Mouse (Mus musculus) kidney, postnatal 0 days (tissue): ENCODE measurements around the gene Klrb1b. TPM values are rescaled to one million over a fixed set of nuclear protein-coding genes. Genes with fewer than 3 reads are reported as not detected.

ENCODE experiments used
- ATAC-seq: fragments of 200-750 bp; cut with Nextera tagmentation; replicated peaks from 2 replicates; pipeline ENCODE4 v1.8.0; 2017; ENCODE audit warnings: low read depth, moderate number of reproducible peaks, moderate TSS enrichment, moderate library complexity; ENCODE audit not compliant: low FRiP score
- DNase-seq: peaks from one replicate; pipeline ENCODE4 v3.0.0-alpha.2; 2016; ENCODE audit warnings: low spot score
- H3K27ac ChIP-seq: fragments of 300-500 bp; sonication (generic); 2 replicates; pipeline ENCODE4 v1.5.1; 2014; ENCODE audit warnings: mild to moderate bottlenecking
- H3K27me3 ChIP-seq: fragments of 300-500 bp; sonication (generic); 2 replicates; pipeline ENCODE4 v1.6.1; 2014; ENCODE audit warnings: low read length, mixed read lengths; ENCODE audit not compliant: insufficient read depth
- H3K36me3 ChIP-seq: fragments of 300-500 bp; sonication (generic); 2 replicates; pipeline ENCODE4 v1.6.1; 2014; ENCODE audit warnings: low read length, mixed read lengths; ENCODE audit not compliant: insufficient read depth
- H3K4me1 ChIP-seq: fragments of 300-500 bp; sonication (generic); replicated peaks from 2 replicates; pipeline ENCODE4 v1.6.1; 2014; ENCODE audit warnings: antibody characterized with exemption, low read length, mixed read lengths; ENCODE audit not compliant: insufficient read depth
- H3K4me2 ChIP-seq: fragments of 300-500 bp; sonication (generic); 2 replicates; pipeline ENCODE4 v1.6.1; 2014; ENCODE audit warnings: mild to moderate bottlenecking, low read length, moderate library complexity, mixed read lengths
- H3K4me3 ChIP-seq: fragments of 300-500 bp; sonication (generic); replicated peaks from 2 replicates; pipeline ENCODE4 v1.5.1; 2014; ENCODE audit warnings: low read depth, low read length
- H3K9ac ChIP-seq: fragments of 300-500 bp; sonication (generic); 2 replicates; pipeline ENCODE4 v1.6.1; 2014; ENCODE audit warnings: low read depth, low read length
- H3K9me3 ChIP-seq: fragments of 300-500 bp; sonication (generic); replicated peaks from 2 replicates; pipeline ENCODE4 v1.6.1; 2016; ENCODE audit warnings: low read length, inconsistent platforms, mixed read lengths
- CTCF ChIP-seq: IDR thresholded peaks from 2 replicates; pipeline ENCODE4 v1.5.1; 2016; ENCODE audit warnings: antibody characterized with exemption, low read depth, mild to moderate bottlenecking, moderate library complexity
- WGBS: fragments of 180-500 bp; shearing (Covaris S2); extraction: QIAGEN DNeasy Blood & Tissue Kit; methylation state at CpG from one replicate; pipeline ENCODE4 v1.1.7; 2014; 5-methylcytosine and 5-hydroxymethylcytosine counted together
- polyA plus RNA-seq: library from polyadenylated mRNA; unstranded; fragments of >200 nt; fragmentation: Nextera tagmentation; extraction: Ambion mirVana; gene quantifications from 2 replicates; pipeline ENCODE4 v1.2.1, GENCODE M21; 2015

The Klrb1b gene
- polyA plus RNA-seq, 1 experiment from 2014 or later, result not detected

DNA sequence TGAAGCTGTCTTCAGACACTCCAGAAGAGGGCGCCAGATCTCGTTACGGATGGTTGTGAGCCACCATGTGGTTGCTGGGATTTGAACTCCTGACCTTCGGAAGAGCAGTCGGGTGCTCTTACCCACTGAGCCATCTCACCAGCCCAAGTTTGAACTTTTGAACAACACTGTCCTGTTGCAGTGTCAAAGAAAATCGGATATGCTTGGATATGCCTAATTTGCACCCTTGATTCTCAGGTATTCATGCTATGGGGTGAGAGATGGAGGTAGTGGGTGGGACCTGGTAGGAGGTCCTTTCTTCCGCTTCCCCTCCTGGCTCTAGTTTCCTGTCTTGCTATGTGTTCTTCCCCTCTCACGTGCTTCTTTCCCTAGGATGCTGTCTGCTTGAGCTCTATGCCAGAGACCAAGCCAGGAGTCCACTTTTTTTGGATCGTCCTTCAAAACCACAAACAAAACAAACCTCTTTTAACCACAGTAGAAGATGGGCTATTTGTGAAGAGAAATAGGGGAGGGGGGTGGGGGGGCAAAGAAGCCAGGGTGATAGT lies 19.9 kb upstream of the Klrb1b start:
- Histone ChIP-seq H3K27me3 (no peaks in the 10 kb centered on the region), H3K4me3 (no peak overlapping the region), H3K36me3 (no peaks in the 10 kb centered on the region), H3K27ac (no peak overlapping the region), H3K4me2 (no peak overlapping the region), H3K4me1 (no peaks in the 10 kb centered on the region), H3K9ac (no peak overlapping the region), H3K9me3 (no peaks in the 10 kb centered on the region)
- ATAC-seq (no peak), DNase-seq (no peak)
- 70% methylated on average over 6 of the region's 9 CpGs for WGBS
- 0 out of 2 replicates have a peak, but pooled peaks have one; percentile 23 for TF ChIP-seq CTCF

DNA sequence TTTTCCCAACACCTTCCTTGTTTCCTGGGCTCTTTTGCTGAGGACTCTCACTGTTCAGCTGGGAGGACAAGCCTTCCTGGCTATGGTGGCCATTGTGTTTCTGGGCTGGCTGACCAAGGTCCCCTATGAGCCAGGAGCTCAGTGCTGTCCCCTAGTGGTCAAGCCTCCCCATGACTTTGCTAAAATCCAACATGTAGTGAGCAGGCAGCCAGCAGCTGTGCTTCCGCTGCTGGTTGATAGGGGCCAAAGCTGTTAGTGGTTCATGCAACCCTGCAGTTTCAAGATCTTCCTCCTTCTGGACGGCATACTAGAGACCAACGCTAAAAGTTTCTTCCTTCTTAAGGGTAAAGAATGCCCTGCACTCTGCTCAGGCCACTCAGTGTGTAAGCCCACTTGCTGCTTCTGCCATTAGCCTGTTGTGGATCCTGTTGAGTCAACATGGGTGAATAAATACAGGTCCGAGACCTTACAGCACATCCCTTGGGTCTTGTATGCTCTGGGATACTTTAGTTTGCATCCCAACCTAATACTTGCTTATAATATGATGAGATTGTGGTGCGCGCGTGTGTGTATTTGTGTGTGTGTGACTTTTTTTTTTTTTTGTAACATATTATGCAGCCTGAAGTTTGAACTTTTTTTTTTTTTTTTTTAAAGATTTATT lies 19.3 kb upstream of the Klrb1b start:
- Histone ChIP-seq H3K4me1 (no peaks in the 10 kb centered on the region), H3K9me3 (no peaks in the 10 kb centered on the region), H3K4me2 (no peak overlapping the region), H3K27ac (no peak overlapping the region), H3K4me3 (no peak overlapping the region), H3K9ac (no peak overlapping the region), H3K36me3 (no peaks in the 10 kb centered on the region), H3K27me3 (no peaks in the 10 kb centered on the region)
- 42% methylated on average over 7 of the region's 7 CpGs for WGBS
- TF ChIP-seq CTCF, result peak; percentile 99
- ATAC-seq (peak; percentile 26; the same call in 1 of the 2 replicates), DNase-seq (peak; percentile 93)

DNA sequence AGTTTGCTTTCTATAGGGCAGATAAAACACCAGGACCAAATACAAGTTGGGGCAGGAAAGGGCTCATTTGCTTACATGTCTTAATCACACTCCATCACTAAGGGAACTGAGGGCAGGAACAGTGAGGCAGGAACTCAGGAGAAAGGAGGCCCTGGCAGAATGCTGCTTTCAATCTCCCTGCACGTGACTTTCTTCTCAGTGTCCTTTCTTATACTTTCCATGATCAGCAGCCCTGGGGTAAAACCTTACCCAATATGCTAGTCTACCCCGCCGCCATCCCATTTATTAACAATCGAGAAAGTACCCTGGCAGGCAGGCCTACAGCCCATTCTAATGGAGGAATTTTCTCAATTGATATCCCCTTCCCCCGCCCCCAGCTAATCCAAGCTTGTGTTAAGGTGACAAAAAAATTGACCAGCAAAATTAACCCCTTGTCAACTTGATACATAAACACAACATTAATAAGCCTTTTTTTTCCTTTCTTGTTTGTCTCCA lies 18.5 kb upstream of the Klrb1b start:
- no peak overlapping the region for H3K4me3 ChIP-seq
- H3K9ac ChIP-seq, result no peak overlapping the region
- no peak overlapping the region for H3K4me2 ChIP-seq
- H3K36me3 ChIP-seq, result no peaks in the 10 kb centered on the region
- H3K27me3 ChIP-seq, result no peaks in the 10 kb centered on the region
- ATAC-seq, result no peak
- H3K9me3 ChIP-seq, result no peaks in the 10 kb centered on the region
- 89% methylated on average over 5 of the region's 5 CpGs for WGBS
- H3K27ac ChIP-seq, result 0 out of 2 replicates have a peak overlapping the region, but pooled peaks have one; percentile 25
- no peaks in the 10 kb centered on the region for H3K4me1 ChIP-seq
- TF ChIP-seq CTCF, result no peak
- DNase-seq, result no peak

DNA sequence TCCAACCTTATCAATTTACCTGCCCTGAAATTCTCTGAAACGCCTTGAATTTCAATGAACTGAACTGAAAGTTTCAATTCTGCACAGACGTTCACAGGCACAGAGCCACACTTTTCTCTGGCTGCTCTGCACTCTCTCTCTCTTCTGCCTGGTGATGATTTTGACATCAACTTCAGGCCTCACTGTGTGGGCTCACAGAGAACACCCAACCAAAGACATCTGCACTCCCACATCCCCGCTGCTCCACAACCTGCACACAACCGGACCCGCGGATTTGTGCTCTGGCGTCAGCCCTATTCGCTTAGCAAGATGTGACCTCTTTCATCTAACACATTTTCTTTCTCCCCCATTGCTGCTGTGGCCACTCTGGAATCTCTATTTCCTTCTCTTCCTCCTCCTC lies 18.0 kb upstream of the Klrb1b start:
- TF ChIP-seq CTCF, result no peak
- no peaks in the 10 kb centered on the region for H3K4me1 ChIP-seq
- H3K9ac ChIP-seq, result no peak overlapping the region
- DNase-seq (no peak), ATAC-seq (no peak)
- H3K4me3 ChIP-seq, result peak overlapping the region; percentile 88; the same call in 1 of the 2 replicates
- H3K36me3 ChIP-seq, result no peaks in the 10 kb centered on the region
- H3K4me2 ChIP-seq, result peak overlapping the region; percentile 65
- no peaks in the 10 kb centered on the region for H3K27me3 ChIP-seq
- no peak overlapping the region for H3K27ac ChIP-seq
- no peaks in the 10 kb centered on the region for H3K9me3 ChIP-seq
- WGBS, result 24% methylated on average over 8 of the region's 8 CpGs

DNA sequence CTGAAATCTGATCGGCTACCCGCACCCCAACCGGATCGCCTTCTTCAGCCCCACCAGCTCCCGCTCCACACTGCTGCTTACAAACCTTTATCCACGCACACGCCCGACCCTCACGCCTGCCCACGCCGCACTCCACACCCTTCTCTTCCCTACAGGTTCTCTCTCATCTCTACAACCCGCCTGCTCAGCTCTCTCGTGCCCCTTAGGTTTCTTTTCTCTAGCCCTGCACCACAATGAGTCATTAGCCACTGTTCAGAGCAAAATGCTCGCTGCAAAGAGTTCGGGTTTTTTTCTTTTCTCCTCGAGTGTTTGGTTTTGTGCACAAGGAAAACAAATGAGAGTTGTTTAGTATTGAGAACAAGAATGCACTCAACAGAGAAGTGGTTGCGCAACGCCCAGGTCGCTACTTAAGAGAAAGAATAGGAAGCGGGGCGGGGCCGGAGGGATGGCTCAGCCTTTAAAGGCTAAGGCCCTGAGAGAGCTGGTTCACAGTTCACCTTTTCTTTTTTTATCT lies 17.4 kb upstream of the Klrb1b start:
- H3K4me1 ChIP-seq, result no peaks in the 10 kb centered on the region
- peak overlapping the region; percentile 95 for H3K27ac ChIP-seq
- under 1% methylated on average over 22 of the region's 22 CpGs for WGBS
- H3K4me3 ChIP-seq, result peak overlapping the region; percentile 88
- H3K4me2 ChIP-seq, result peak overlapping the region; percentile 65
- no peaks in the 10 kb centered on the region for H3K36me3 ChIP-seq
- H3K9ac ChIP-seq, result peak overlapping the region; percentile 83
- TF ChIP-seq CTCF, result no peak
- H3K27me3 ChIP-seq, result no peaks in the 10 kb centered on the region
- peak; percentile 12 for ATAC-seq
- DNase-seq, result peak; percentile 88
- no peaks in the 10 kb centered on the region for H3K9me3 ChIP-seq

DNA sequence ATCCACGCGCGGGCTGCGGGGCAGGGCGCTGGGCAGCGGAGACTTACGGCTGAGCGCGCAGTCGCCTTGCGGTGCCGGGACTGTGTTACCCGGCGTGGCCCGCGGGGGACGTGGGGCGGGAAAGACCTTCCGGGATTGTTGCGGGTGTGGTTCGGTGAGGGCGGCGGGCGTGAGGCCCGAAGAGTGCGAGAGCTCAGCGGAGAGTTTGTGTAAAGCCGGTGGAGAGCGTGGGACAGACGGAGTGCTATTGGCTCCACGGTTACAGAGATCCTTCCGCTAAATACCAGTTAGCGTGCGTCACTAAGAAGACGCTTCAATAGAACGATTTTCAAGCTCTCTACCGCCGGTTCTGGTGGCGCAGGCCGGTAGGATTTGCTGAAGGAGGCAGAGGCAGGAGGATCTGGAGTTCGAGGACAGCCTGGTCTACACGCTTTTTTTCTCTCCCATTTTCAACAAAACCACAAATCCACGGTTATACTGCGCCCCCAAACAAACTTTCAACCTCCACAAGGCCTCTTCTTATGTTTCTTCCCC lies 16.9 kb upstream of the Klrb1b start:
- peak overlapping the region; percentile 65 for H3K4me2 ChIP-seq
- no peaks in the 10 kb centered on the region for H3K27me3 ChIP-seq
- H3K36me3 ChIP-seq, result no peaks in the 10 kb centered on the region
- peak overlapping the region; percentile 83 for H3K9ac ChIP-seq
- no peaks in the 10 kb centered on the region for H3K4me1 ChIP-seq
- peak; percentile 24 for TF ChIP-seq CTCF
- H3K9me3 ChIP-seq, result no peaks in the 10 kb centered on the region
- H3K27ac ChIP-seq, result peak overlapping the region; percentile 95
- ATAC-seq (peak; percentile 78), DNase-seq (peak; percentile 97)
- H3K4me3 ChIP-seq, result peak overlapping the region; percentile 88
- under 1% methylated on average over 44 of the region's 44 CpGs for WGBS
